Mouse (Mus musculus): ENCODE results near the gene Fut9. TPM values are rescaled to one million over a fixed set of nuclear protein-coding genes. Genes with fewer than 3 reads are reported as not detected.

Fut9 gene
- polyA plus RNA-seq, 1 experiment from 2014 or later: 10.0 TPM

DNA sequence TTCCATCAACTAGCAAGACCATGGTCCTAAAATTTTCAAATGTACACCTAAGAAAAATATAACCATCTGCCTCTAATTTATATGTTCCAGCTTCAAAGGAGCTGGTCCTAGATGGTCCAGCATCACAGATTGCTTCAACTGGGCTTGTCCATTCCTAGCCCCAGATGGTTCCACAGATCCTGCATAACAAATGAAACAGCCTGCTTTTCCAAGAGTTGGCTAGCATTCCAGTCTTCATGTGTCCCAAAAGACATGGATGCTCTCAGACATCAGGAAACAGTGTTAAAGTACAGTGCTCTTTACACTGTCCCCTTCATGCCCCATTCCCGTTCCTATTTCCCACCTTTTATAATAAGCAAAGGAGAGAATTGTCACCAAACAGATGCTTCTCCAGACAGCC is 135.8 kb downstream of the Fut9 start:
- WGBS: 85% methylated on average over 1 of the region's 1 CpGs
- H3K4me1 ChIP-seq (replicated peaks; ENCODE audit: control insufficient read depth, insufficient read depth, low read length): no peaks in the 10 kb centered on the region
- H3K27me3 ChIP-seq (ENCODE audit: control insufficient read depth, insufficient read depth, low read length): no peaks in the 10 kb centered on the region
- no peak overlapping the region for H3K27ac ChIP-seq (ENCODE audit: low read depth, low read length)
- ATAC-seq (replicated peaks; ENCODE audit: low FRiP score): no peak
- no peaks in the 10 kb centered on the region for H3K9me3 ChIP-seq (ENCODE audit: control insufficient read depth, low read length)
- no peaks in the 10 kb centered on the region for H3K36me3 ChIP-seq (ENCODE audit: control insufficient read depth, insufficient read depth, low read length)
- no peak overlapping the region for H3K4me3 ChIP-seq (ENCODE audit: low read depth, low read length)
- H3K9ac ChIP-seq (ENCODE audit: low read length): no peak overlapping the region
- no peak for DNase-seq (ENCODE audit: low spot score)
- H3K4me2 ChIP-seq (ENCODE audit: low read depth, low read length, severe bottlenecking): no peak overlapping the region

DNA sequence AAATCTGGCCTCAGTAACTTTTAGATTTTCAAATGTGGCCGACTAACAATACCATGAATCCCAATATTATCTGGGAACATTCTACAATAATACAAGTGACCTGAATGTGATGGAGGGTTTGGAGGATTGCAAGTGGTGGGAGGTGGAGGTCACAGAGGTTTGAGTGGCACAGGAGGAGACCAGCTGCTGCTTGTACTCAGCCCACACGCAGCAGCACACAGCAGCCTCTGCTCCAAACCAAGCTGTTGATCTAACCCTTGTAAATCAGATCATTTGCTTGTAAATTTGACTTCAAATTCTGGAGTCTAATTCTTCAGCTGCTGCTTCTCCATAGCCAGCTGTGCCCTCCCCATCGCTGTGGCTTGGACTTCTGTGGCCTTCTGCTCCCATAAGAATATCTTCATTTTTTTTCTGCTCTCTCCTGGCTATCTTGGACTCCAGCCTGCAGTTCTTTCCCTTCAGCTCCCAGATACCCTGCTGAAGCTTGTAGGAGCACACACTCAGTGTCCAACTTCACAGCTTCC is 138.8 kb downstream of the Fut9 start:
- Histone ChIP-seq H3K4me3 (ENCODE audit: low read depth, low read length) (no peak overlapping the region), H3K4me2 (ENCODE audit: low read depth, low read length, severe bottlenecking) (no peak overlapping the region), H3K9ac (ENCODE audit: low read length) (no peak overlapping the region), H3K4me1 (replicated peaks; ENCODE audit: control insufficient read depth, insufficient read depth, low read length) (no peaks in the 10 kb centered on the region), H3K27ac (ENCODE audit: low read depth, low read length) (no peak overlapping the region), H3K9me3 (ENCODE audit: control insufficient read depth, low read length) (no peaks in the 10 kb centered on the region), H3K27me3 (ENCODE audit: control insufficient read depth, insufficient read depth, low read length) (no peaks in the 10 kb centered on the region), H3K36me3 (ENCODE audit: control insufficient read depth, insufficient read depth, low read length) (no peaks in the 10 kb centered on the region)
- WGBS: 87% methylated on average over 3 of the region's 3 CpGs
- ATAC-seq (replicated peaks; ENCODE audit: low FRiP score) (no peak), DNase-seq (ENCODE audit: low spot score) (no peak)

DNA sequence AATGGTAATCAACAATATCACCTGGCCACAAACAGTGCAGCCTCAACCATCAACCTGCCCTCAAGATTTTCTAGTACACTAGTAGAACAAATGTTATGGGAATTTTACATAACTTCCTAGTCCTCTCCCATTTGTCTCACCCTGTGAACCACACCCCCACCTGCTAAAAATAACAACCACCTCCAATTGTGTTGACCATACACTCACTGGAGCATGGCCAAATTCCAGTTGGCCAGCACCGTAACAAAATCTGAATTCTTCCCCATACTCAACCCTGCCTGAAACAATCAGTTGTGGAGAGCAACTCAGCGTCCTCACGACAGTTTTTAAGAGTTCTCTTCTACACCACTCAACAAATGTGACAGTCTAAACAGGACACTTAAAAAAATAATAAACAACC is 141.3 kb downstream of the Fut9 start:
- 90% methylated on average over 3 of the region's 3 CpGs for WGBS
- H3K9ac ChIP-seq (ENCODE audit: low read length): no peak overlapping the region

GRCm38 (mm10) chr4:25651902-25652301 is 148.1 kb downstream of the Fut9 start:
- no peak for ATAC-seq (replicated peaks; ENCODE audit: low FRiP score)

More for the DNA sequence above, 141.3 kb downstream of the Fut9 start:
- DNase-seq (ENCODE audit: low spot score): no peak
- no peaks in the 10 kb centered on the region for H3K4me1 ChIP-seq (replicated peaks; ENCODE audit: control insufficient read depth, insufficient read depth, low read length)
- H3K4me3 ChIP-seq (ENCODE audit: low read depth, low read length): no peak overlapping the region
- H3K9me3 ChIP-seq (ENCODE audit: control insufficient read depth, low read length): no peaks in the 10 kb centered on the region
- H3K36me3 ChIP-seq (ENCODE audit: control insufficient read depth, insufficient read depth, low read length): no peaks in the 10 kb centered on the region
- ATAC-seq (replicated peaks; ENCODE audit: low FRiP score): no peak
- H3K27ac ChIP-seq (ENCODE audit: low read depth, low read length): no peak overlapping the region
- H3K27me3 ChIP-seq (ENCODE audit: control insufficient read depth, insufficient read depth, low read length): no peaks in the 10 kb centered on the region
- no peak overlapping the region for H3K4me2 ChIP-seq (ENCODE audit: low read depth, low read length, severe bottlenecking)

DNA sequence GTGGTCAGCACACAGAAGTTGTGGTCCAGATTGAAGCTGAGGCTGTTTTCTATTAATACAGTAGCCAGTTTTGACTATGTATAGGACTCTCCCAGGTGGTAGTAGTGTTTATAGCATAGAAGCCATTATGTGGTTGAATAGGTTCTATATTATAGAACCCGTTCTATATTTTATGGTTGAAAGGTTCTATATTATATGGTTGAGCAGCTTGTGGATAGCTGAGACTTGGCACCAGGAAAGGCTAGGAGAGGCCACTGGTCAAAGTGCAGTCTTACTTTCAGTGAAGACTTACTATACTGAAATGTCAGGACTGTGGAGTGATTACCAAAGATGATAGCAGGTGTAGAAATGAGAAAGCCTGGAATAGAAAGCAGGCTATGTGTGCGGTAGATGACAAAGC is 151.9 kb downstream of the Fut9 start:
- Histone ChIP-seq H3K4me1 (replicated peaks; ENCODE audit: control insufficient read depth, insufficient read depth, low read length) (no peaks in the 10 kb centered on the region), H3K36me3 (ENCODE audit: control insufficient read depth, insufficient read depth, low read length) (no peaks in the 10 kb centered on the region), H3K4me3 (ENCODE audit: low read depth, low read length) (no peak overlapping the region), H3K27me3 (ENCODE audit: control insufficient read depth, insufficient read depth, low read length) (no peaks in the 10 kb centered on the region), H3K27ac (ENCODE audit: low read depth, low read length) (no peak overlapping the region), H3K9ac (ENCODE audit: low read length) (no peak overlapping the region), H3K4me2 (ENCODE audit: low read depth, low read length, severe bottlenecking) (no peak overlapping the region), H3K9me3 (ENCODE audit: control insufficient read depth, low read length) (no peaks in the 10 kb centered on the region)
- ATAC-seq (replicated peaks; ENCODE audit: low FRiP score) (no peak), DNase-seq (ENCODE audit: low spot score) (no peak)
- WGBS: 88% methylated on average over 2 of the region's 2 CpGs

More at GRCm38 (mm10) chr4:25651902-25652301, 148.1 kb downstream of the Fut9 start:
- H3K4me1 ChIP-seq (replicated peaks; ENCODE audit: control insufficient read depth, insufficient read depth, low read length): no peaks in the 10 kb centered on the region
- no peaks in the 10 kb centered on the region for H3K36me3 ChIP-seq (ENCODE audit: control insufficient read depth, insufficient read depth, low read length)
- no peak overlapping the region for H3K9ac ChIP-seq (ENCODE audit: low read length)
- no peak overlapping the region for H3K27ac ChIP-seq (ENCODE audit: low read depth, low read length)
- no peak overlapping the region for H3K4me3 ChIP-seq (ENCODE audit: low read depth, low read length)
- H3K4me2 ChIP-seq (ENCODE audit: low read depth, low read length, severe bottlenecking): no peak overlapping the region
- H3K27me3 ChIP-seq (ENCODE audit: control insufficient read depth, insufficient read depth, low read length): no peaks in the 10 kb centered on the region
- 85% methylated on average over 3 of the region's 3 CpGs for WGBS
- H3K9me3 ChIP-seq (ENCODE audit: control insufficient read depth, low read length): no peaks in the 10 kb centered on the region
- no peak for DNase-seq (ENCODE audit: low spot score)

DNA sequence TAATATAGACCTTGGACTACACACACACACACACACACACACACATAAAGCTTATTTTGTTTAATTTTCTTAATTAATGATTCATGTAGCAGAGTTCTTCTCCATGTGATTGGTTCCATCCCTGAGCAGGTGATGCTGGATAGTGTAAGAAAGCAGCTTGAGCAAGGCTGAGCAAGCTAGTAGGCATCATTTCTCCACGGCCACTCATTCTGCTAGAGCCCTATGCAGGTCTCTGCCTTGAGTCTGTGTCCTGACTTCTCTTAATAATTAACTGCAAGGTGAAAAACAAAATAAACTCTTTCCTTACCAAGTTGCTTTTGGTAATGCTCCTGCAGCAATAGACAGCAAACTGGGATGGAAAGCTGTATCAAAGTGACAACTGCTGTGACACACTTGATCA is 152.5 kb downstream of the Fut9 start:
- Histone ChIP-seq H3K4me1 (replicated peaks; ENCODE audit: control insufficient read depth, insufficient read depth, low read length) (no peaks in the 10 kb centered on the region), H3K36me3 (ENCODE audit: control insufficient read depth, insufficient read depth, low read length) (no peaks in the 10 kb centered on the region), H3K4me3 (ENCODE audit: low read depth, low read length) (no peak overlapping the region), H3K9ac (ENCODE audit: low read length) (no peak overlapping the region), H3K27ac (ENCODE audit: low read depth, low read length) (no peak overlapping the region), H3K4me2 (ENCODE audit: low read depth, low read length, severe bottlenecking) (no peak overlapping the region), H3K9me3 (ENCODE audit: control insufficient read depth, low read length) (no peaks in the 10 kb centered on the region), H3K27me3 (ENCODE audit: control insufficient read depth, insufficient read depth, low read length) (no peaks in the 10 kb centered on the region)
- WGBS: 77% methylated on average over 1 of the region's 1 CpGs
- no peak for DNase-seq (ENCODE audit: low spot score)
- ATAC-seq (replicated peaks; ENCODE audit: low FRiP score): no peak

DNA sequence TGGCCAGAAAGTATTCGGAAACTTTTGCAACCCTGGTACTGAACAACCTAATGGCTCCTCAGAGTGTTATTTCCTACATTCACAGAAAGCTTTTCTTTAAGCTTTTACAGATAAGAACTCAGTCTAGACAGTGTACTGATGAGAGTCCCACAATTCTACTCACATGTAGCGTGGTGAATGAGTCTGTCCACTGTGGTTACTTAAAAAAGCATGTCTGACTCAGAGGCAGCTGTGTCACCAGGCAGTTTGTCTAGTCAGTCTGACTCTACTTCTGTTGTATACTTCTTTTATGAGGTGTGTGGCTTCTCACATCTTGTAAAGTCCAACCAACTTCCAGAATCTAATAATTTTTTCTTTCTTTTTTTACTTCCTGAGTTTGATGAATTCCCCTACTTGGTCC is 154.5 kb downstream of the Fut9 start:
- Histone ChIP-seq H3K4me3 (ENCODE audit: low read depth, low read length) (no peak overlapping the region), H3K4me1 (replicated peaks; ENCODE audit: control insufficient read depth, insufficient read depth, low read length) (no peaks in the 10 kb centered on the region), H3K4me2 (ENCODE audit: low read depth, low read length, severe bottlenecking) (no peak overlapping the region), H3K27ac (ENCODE audit: low read depth, low read length) (no peak overlapping the region), H3K36me3 (ENCODE audit: control insufficient read depth, insufficient read depth, low read length) (no peaks in the 10 kb centered on the region), H3K27me3 (ENCODE audit: control insufficient read depth, insufficient read depth, low read length) (no peaks in the 10 kb centered on the region), H3K9ac (ENCODE audit: low read length) (no peak overlapping the region), H3K9me3 (ENCODE audit: control insufficient read depth, low read length) (no peaks in the 10 kb centered on the region)
- ATAC-seq (replicated peaks; ENCODE audit: low FRiP score) (no peak), DNase-seq (ENCODE audit: low spot score) (no peak)
- 87% methylated on average over 2 of the region's 2 CpGs for WGBS

GRCm38 (mm10) chr4:25641993-25642392 is 158.1 kb downstream of the Fut9 start:
- Histone ChIP-seq H3K36me3 (ENCODE audit: control insufficient read depth, insufficient read depth, low read length) (no peaks in the 10 kb centered on the region), H3K27ac (ENCODE audit: low read depth, low read length) (no peak overlapping the region), H3K9me3 (ENCODE audit: control insufficient read depth, low read length) (no peaks in the 10 kb centered on the region), H3K4me3 (ENCODE audit: low read depth, low read length) (no peak overlapping the region), H3K4me1 (replicated peaks; ENCODE audit: control insufficient read depth, insufficient read depth, low read length) (no peaks in the 10 kb centered on the region), H3K9ac (ENCODE audit: low read length) (no peak overlapping the region), H3K27me3 (ENCODE audit: control insufficient read depth, insufficient read depth, low read length) (no peaks in the 10 kb centered on the region), H3K4me2 (ENCODE audit: low read depth, low read length, severe bottlenecking) (no peak overlapping the region)
- ATAC-seq (replicated peaks; ENCODE audit: low FRiP score): no peak
- no peak for DNase-seq (ENCODE audit: low spot score)
- 86% methylated on average over 4 of the region's 4 CpGs for WGBS

DNA sequence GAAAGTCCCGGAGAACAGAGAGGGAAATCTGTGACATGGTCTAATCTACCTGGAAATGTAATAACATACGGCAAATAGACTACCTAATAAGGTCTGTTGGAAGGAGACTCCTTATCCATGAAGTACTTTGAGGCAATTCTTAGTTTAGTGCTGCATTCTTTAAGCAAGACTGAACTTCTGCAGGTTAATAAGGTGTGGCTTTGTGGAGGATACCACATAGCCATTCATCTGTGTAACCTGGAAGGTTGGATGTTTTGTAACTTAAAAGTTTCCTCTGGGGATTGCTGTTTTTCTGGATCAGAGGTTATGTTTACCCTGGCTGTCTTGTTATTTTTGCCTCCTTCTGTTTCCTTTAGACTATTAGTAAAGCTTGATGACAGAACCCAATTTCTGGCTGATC is 166.8 kb downstream of the Fut9 start:
- DNase-seq (ENCODE audit: low spot score) (no peak), ATAC-seq (replicated peaks; ENCODE audit: low FRiP score) (no peak)
- Histone ChIP-seq H3K9me3 (ENCODE audit: control insufficient read depth, low read length) (no peaks in the 10 kb centered on the region), H3K36me3 (ENCODE audit: control insufficient read depth, insufficient read depth, low read length) (no peaks in the 10 kb centered on the region), H3K27me3 (ENCODE audit: control insufficient read depth, insufficient read depth, low read length) (no peaks in the 10 kb centered on the region), H3K9ac (ENCODE audit: low read length) (no peak overlapping the region), H3K4me1 (replicated peaks; ENCODE audit: control insufficient read depth, insufficient read depth, low read length) (peaks cover 5% of the 10 kb centered on the region; the same call in 1 of the 2 replicates), H3K27ac (ENCODE audit: low read depth, low read length) (no peak overlapping the region), H3K4me3 (ENCODE audit: low read depth, low read length) (no peak overlapping the region), H3K4me2 (ENCODE audit: low read depth, low read length, severe bottlenecking) (no peak overlapping the region)
- 84% methylated on average over 2 of the region's 2 CpGs for WGBS
